Mouse (Mus musculus) E14TG2a.4 (cell line): ENCODE measurements around the gene Slc5a11.

Experiments
- H3K27me3 ChIP-seq: 2 replicates; pipeline ENCODE4 v1.6.1; 2014; ENCODE audit warnings: low read length, control low read depth; ENCODE audit not compliant: insufficient read depth
- H3K36me3 ChIP-seq: 2 replicates; pipeline ENCODE4 v1.6.1; 2014; ENCODE audit warnings: low read length, control low read depth; ENCODE audit not compliant: insufficient read depth
- H3K4me1 ChIP-seq: replicated peaks from 2 replicates; pipeline ENCODE4 v1.6.1; 2014; ENCODE audit warnings: low read depth, low read length, control low read depth
- H3K4me3 ChIP-seq: replicated peaks from 2 replicates; pipeline ENCODE4 v1.5.1; 2014; ENCODE audit warnings: mild to moderate bottlenecking, low read length
- H3K9me3 ChIP-seq: 2 replicates; pipeline ENCODE4 v1.6.1; 2014; ENCODE audit warnings: low read length, control low read depth
- CTCF ChIP-seq: conservative IDR thresholded peaks from 2 replicates; pipeline ENCODE4 v1.5.1; 2014; ENCODE audit warnings: low read length
- NANOG ChIP-seq: IDR thresholded peaks from 2 replicates; pipeline ENCODE4 v1.6.1; 2014; ENCODE audit warnings: borderline replicate concordance, low read length, mixed read lengths
- POU5F1 ChIP-seq: IDR thresholded peaks from 2 replicates; pipeline ENCODE4 v1.6.1; 2014; ENCODE audit warnings: low read length, borderline replicate concordance

The Slc5a11 gene

DNA sequence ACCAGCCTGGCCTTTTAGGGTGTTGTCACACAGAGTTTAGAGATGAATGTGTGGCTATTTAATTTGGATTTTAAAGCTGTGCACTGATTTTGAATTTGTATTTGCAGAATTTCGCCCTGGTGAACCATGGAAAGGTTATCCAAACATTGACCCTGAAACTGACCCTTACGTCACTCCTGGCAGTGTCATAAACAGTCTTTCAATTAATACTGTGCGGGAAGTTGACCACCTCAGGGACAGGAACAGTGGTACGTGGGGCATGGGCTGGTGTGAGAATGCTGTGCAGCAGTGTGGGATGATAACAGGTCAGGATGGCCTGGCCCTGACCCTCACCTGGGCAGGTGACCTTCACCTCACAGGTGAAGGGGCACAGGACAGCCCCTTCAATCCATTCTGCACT, 27.3 kb upstream of the Slc5a11 start:
- Histone ChIP-seq H3K4me1 (peaks cover 7% of the 10 kb centered on the region), H3K36me3 (peaks cover 100% of the 10 kb centered on the region), H3K27me3 (no peaks in the 10 kb centered on the region), H3K4me3 (no peak overlapping the region), H3K9me3 (no peaks in the 10 kb centered on the region)
- TF ChIP-seq POU5F1 = no peak
- no peak for TF ChIP-seq NANOG

DNA sequence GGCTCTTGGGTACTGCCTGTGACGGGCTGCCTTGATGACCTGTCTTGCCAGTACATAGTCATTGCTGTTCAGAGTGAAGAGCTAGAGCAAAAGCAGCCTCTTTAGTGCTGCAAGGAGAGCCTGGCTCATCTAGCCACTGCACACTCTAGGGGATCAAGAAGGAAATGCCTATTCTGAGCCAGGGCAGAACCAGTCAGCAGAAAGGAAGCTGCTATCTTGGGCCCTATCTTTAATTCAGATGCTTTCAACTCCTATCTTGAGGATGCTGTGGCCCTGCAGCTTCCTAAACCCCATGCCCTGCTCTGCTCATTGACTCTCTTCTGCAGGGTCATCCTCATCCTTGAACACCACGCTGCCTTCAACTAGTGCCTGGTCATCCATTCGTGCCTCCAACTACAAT, 26.1 kb upstream of the Slc5a11 start:
- no peak overlapping the region for H3K4me3 ChIP-seq
- H3K4me1 ChIP-seq = peaks cover 8% of the 10 kb centered on the region
- H3K9me3 ChIP-seq = no peaks in the 10 kb centered on the region
- H3K27me3 ChIP-seq = no peaks in the 10 kb centered on the region
- TF ChIP-seq NANOG = no peak
- no peak for TF ChIP-seq CTCF
- TF ChIP-seq POU5F1 = no peak
- H3K36me3 ChIP-seq = peaks cover 100% of the 10 kb centered on the region

DNA sequence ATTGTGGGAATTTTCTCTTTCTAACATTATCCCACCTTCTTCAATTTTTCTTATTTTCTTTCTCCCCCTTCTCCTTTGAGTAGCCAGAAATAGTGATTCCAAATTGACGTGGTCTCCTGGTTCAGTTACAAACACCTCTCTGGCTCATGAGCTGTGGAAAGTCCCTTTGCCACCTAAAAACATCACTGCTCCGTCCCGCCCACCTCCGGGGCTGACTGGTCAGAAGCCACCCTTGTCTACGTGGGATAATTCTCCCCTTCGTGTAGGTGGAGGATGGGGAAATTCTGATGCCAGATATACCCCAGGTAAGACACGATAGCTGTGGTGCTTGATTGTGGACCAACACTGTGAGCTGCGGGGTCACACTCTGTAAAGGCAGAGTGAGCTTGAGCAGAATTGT, 24.8 kb upstream of the Slc5a11 start:
- peaks cover 8% of the 10 kb centered on the region for H3K4me1 ChIP-seq
- no peaks in the 10 kb centered on the region for H3K9me3 ChIP-seq
- peaks cover 100% of the 10 kb centered on the region for H3K36me3 ChIP-seq
- H3K4me3 ChIP-seq = no peak overlapping the region
- TF ChIP-seq NANOG = no peak
- no peak for TF ChIP-seq CTCF
- TF ChIP-seq POU5F1 = no peak
- H3K27me3 ChIP-seq = no peaks in the 10 kb centered on the region

DNA sequence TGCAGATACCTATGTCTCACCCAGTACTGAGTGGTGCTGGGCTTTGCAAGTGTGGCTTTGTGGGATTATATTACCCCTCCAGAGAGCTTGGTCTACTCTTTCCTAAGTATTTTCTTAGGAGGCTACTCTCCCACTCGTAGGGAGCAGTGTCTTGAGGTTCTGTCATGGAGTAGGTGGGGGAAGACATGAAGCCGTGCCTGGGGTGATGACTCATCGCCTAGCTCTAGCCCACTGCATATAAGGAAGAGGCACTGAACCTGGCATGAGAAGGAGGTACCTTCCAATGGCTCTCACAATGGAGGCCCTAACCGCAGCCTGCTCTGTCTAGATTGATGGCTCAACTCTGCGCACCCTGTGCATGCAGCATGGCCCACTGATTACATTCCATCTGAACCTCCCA, 22.8 kb upstream of the Slc5a11 start:
- peaks cover 13% of the 10 kb centered on the region for H3K4me1 ChIP-seq
- TF ChIP-seq POU5F1 (no peak), NANOG (no peak), CTCF (no peak)
- no peaks in the 10 kb centered on the region for H3K27me3 ChIP-seq
- H3K4me3 ChIP-seq = no peak overlapping the region
- peaks cover 94% of the 10 kb centered on the region for H3K36me3 ChIP-seq
- H3K9me3 ChIP-seq = no peaks in the 10 kb centered on the region

DNA sequence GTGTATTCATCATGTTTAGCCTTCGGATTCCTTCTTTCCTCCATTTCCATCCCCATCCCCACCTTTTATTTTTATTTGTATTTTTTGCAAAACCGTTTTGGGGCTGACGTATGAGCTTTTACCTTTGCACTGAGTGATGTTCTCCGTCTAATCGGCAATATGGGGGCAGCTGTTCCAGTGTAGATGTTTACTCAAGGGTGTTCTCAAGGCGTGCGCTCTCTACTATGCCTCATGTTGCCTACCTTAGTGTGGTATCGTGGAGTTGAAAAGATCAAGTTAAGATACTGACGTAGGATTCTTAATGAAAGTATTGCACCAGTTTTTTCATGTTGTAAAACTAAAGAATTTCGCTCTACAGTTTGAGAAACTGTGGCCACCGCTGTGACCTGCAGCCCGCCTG, 21.4 kb upstream of the Slc5a11 start:
- Histone ChIP-seq H3K36me3 (peaks cover 79% of the 10 kb centered on the region), H3K9me3 (no peaks in the 10 kb centered on the region), H3K4me3 (no peak overlapping the region), H3K4me1 (peaks cover 15% of the 10 kb centered on the region), H3K27me3 (no peaks in the 10 kb centered on the region)
- TF ChIP-seq NANOG = no peak

DNA sequence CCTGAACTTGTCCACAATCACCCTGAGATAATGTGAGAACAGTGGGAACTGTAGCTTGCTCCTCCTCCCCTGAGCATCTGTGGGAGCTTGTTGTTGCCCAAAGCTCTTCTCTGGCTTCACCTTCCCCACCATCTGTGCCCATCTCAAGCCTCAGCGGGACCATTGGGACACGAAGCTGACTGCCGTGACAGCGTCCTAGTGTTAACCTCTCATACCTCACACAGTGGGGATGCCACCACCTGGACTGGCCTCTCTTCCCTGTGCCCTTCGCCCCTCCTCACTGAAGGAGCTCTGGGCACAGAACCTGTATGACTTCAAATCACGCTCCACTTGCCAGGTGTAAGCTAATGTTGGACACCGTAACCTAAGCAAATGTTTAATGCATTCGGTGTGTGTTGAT, 19.9 kb upstream of the Slc5a11 start:
- H3K27me3 ChIP-seq = no peaks in the 10 kb centered on the region
- TF ChIP-seq POU5F1 (no peak), NANOG (no peak), CTCF (no peak)
- no peaks in the 10 kb centered on the region for H3K9me3 ChIP-seq
- no peak overlapping the region for H3K4me3 ChIP-seq
- H3K36me3 ChIP-seq = peaks cover 64% of the 10 kb centered on the region
- peaks cover 30% of the 10 kb centered on the region for H3K4me1 ChIP-seq

DNA sequence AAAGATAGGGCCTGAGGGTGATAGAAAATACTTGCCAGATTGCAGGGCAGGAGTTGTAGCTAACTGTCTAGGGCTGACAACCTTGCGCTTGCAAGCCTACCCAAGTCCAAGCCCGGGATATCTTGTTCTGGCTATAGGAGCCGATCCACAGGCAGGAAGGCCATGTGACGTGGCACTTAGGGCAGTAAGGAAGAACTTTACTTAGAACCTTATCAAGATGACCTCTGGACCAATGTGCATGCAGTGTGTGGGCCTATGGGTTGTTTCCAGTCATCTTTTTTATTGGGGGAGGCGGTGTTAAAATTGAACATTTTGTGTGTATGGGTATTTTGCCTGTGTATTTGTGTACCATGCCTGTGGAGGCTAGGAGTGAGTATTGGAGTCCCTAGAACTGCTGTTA, 18.1 kb upstream of the Slc5a11 start:
- TF ChIP-seq POU5F1 = no peak
- Histone ChIP-seq H3K36me3 (peaks cover 47% of the 10 kb centered on the region), H3K4me3 (no peak overlapping the region), H3K27me3 (no peaks in the 10 kb centered on the region), H3K9me3 (no peaks in the 10 kb centered on the region), H3K4me1 (peaks cover 47% of the 10 kb centered on the region)

DNA sequence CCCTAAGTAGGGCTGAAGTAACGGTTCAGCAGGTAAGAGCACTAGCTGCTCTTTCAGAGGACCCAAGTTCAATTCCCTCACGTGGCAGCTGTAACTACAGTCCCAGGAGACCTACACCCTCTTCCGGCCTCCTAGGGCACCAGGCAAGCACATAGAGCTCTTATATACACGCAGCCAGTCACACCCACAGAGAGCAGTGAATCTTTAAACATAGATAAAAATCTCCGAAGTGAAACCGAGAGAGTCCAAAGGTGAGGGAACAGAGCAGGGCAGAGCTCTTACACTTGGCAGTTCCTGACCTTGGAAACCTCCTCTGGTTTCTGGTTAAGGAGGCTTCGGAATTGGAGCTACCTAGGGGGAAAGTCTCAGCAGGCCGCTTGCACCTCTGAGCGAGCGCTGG, 15.9 kb upstream of the Slc5a11 start:
- no peak for TF ChIP-seq POU5F1
- H3K9me3 ChIP-seq = no peaks in the 10 kb centered on the region

DNA sequence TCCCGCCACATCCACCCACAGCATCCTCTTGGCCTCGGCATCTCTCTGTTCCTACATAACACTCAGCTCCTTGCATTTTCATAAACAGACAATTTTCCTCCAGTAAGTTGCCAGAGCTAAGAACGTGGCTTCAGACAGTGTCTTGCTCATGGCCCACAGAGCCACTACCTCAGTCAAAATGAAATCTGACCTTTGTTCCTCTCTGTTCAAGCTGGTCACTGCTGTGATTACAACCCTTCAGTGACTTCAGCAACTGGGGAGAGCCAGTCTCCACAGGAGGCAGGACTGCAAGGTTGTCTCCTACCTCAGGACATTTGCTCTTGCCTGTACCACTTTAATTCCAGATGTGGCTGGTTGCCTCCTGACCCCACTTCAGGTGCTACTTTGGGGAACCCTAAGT, 15.4 kb upstream of the Slc5a11 start:
- peaks cover 45% of the 10 kb centered on the region for H3K4me1 ChIP-seq
- H3K36me3 ChIP-seq = peaks cover 19% of the 10 kb centered on the region
- no peaks in the 10 kb centered on the region for H3K27me3 ChIP-seq
- H3K4me3 ChIP-seq = no peak overlapping the region
- TF ChIP-seq CTCF (no peak), POU5F1 (no peak), NANOG (no peak)
- no peaks in the 10 kb centered on the region for H3K9me3 ChIP-seq

More for the DNA sequence above, 15.9 kb upstream of the Slc5a11 start:
- H3K4me1 ChIP-seq = peaks cover 45% of the 10 kb centered on the region
- no peaks in the 10 kb centered on the region for H3K27me3 ChIP-seq
- no peak overlapping the region for H3K4me3 ChIP-seq
- peaks cover 24% of the 10 kb centered on the region for H3K36me3 ChIP-seq
